Mouse (Mus musculus) forebrain, embryonic 12.5 days (tissue): ENCODE data around the gene Treml4. TPM values are rescaled to one million over a fixed set of nuclear protein-coding genes. Genes with fewer than 3 reads are reported as not detected.

Experiments
- ATAC-seq: fragments of 200-750 bp; cut with Nextera tagmentation; 2 replicates; pipeline ENCODE4 v1.8.0; 2017; ENCODE audit warnings: moderate TSS enrichment; ENCODE audit not compliant: low FRiP score
- H3K27ac ChIP-seq: fragments of 300-500 bp; sonication (generic); 2 replicates; pipeline ENCODE4 v1.5.1; 2016; ENCODE audit warnings: mild to moderate bottlenecking
- H3K27me3 ChIP-seq: fragments of 300-500 bp; sonication (generic); 2 replicates; pipeline ENCODE4 v1.6.1; 2016; ENCODE audit warnings: mild to moderate bottlenecking
- H3K36me3 ChIP-seq: fragments of 300-500 bp; sonication (generic); replicated peaks from 2 replicates; pipeline ENCODE4 v1.6.1; 2016; ENCODE audit warnings: mild to moderate bottlenecking
- H3K4me1 ChIP-seq: fragments of 300-500 bp; sonication (generic); 2 replicates; pipeline ENCODE4 v1.6.1; 2016
- H3K4me2 ChIP-seq: fragments of 300-500 bp; sonication (generic); 2 replicates; pipeline ENCODE4 v1.6.1; 2016; ENCODE audit warnings: mild to moderate bottlenecking, moderate library complexity
- H3K4me3 ChIP-seq: fragments of 300-500 bp; sonication (generic); replicated peaks from 2 replicates; pipeline ENCODE4 v1.5.1; 2016; ENCODE audit warnings: mild to moderate bottlenecking
- H3K9ac ChIP-seq: fragments of 300-500 bp; sonication (generic); 2 replicates; pipeline ENCODE4 v1.6.1; 2016; ENCODE audit warnings: mild to moderate bottlenecking
- H3K9me3 ChIP-seq: fragments of 300-500 bp; sonication (generic); 2 replicates; pipeline ENCODE4 v1.6.1; 2016
- whole genome bisulfite sequencing: fragments of 180-500 bp; shearing (Covaris S2); methylation state at CpG from one replicate; pipeline ENCODE4 v1.1.7; 2016; 5-methylcytosine and 5-hydroxymethylcytosine counted together
- polyA plus RNA-seq: library from polyadenylated mRNA; unstranded; fragments of >200 nt; fragmentation: Nextera tagmentation; extraction: Ambion mirVana; gene quantifications from 2 replicates; pipeline ENCODE4 v1.2.1, GENCODE M21; 2016

The Treml4 gene
- polyA plus RNA-seq, 1 experiment from 2014 or later: 0.41 TPM

DNA sequence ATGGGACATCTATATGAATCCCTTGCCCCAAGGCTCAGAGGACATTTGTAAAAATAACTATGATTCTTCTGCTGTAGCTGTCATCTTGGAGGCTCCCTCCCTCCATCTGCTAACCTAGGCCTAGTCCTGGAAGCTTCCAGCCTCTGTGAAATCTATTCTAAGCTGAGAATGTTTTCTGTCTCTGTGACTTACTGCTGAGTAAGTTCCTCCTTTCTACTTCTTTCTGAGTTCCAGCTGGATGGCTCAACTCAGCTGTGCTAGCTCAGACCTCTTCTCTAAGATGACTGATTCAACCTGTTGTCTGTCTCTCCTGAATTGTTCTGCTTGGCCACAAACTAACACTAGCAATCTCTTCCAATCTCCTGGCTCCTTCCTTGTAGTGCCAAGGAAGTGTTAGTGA, 14.3 kb downstream of the Treml4 start:
- Histone ChIP-seq H3K4me1 (peaks cover 11% of the 10 kb centered on the region), H3K4me3 (no peak overlapping the region), H3K9ac (no peak overlapping the region), H3K36me3 (no peaks in the 10 kb centered on the region), H3K4me2 (no peak overlapping the region), H3K27ac (no peak overlapping the region), H3K27me3 (no peaks in the 10 kb centered on the region), H3K9me3 (no peaks in the 10 kb centered on the region)
- no peak for ATAC-seq

- Histone ChIP-seq H3K27ac (no peak overlapping the region), H3K9me3 (no peaks in the 10 kb centered on the region), H3K4me3 (no peak overlapping the region), H3K4me1 (peaks cover 11% of the 10 kb centered on the region), H3K36me3 (no peaks in the 10 kb centered on the region), H3K27me3 (no peaks in the 10 kb centered on the region), H3K9ac (no peak overlapping the region), H3K4me2 (no peak overlapping the region)
- ATAC-seq: no peak
- WGBS: 91% methylated on average over 4 of the region's 4 CpGs
These were observed 14.9 kb downstream of the Treml4 start for GRCm38 (mm10) chr17:48279002-48279401.

GRCm38 (mm10) chr17:48280943-48281738, 17.0 kb downstream of the Treml4 start:
- H3K36me3 ChIP-seq: no peaks in the 10 kb centered on the region

DNA sequence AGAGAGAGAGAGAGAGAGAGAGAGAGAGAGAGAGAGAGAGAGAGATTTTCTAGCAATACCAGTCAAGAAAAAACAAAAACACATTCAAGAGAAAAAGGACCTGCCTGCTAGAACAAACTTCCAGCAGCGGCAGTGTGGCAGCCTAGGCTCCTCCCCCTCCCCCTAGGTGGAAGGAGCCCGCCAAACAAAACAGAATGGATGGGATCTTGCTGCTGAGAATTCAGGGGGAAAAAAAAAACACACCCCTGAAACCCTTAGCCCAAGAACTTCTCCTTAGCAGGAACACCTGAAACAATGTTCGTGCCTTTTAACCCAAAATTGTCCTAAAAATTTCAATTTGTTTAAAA, 17.6 kb downstream of the Treml4 start:
- Histone ChIP-seq H3K9ac (peak overlapping the region; percentile 54), H3K4me3 (peak overlapping the region; percentile 32), H3K27me3 (no peaks in the 10 kb centered on the region), H3K4me1 (peaks cover 11% of the 10 kb centered on the region), H3K27ac (peak overlapping the region; percentile 61; the same call in 1 of the 2 replicates), H3K36me3 (no peaks in the 10 kb centered on the region), H3K9me3 (no peaks in the 10 kb centered on the region), H3K4me2 (peak overlapping the region; percentile 56)
- ATAC-seq: peak; percentile 61
- WGBS: 1% methylated on average over 3 of the region's 3 CpGs

More at GRCm38 (mm10) chr17:48280943-48281738, 17.0 kb downstream of the Treml4 start:
- ATAC-seq: peak; percentile 64
- peak overlapping the region; percentile 61 for H3K27ac ChIP-seq
- H3K4me3 ChIP-seq: peak overlapping the region; percentile 32
- WGBS: 26% methylated on average over 18 of the region's 18 CpGs
- no peaks in the 10 kb centered on the region for H3K27me3 ChIP-seq
- peak overlapping the region; percentile 54 for H3K9ac ChIP-seq
- H3K4me2 ChIP-seq: peak overlapping the region; percentile 56
- no peaks in the 10 kb centered on the region for H3K9me3 ChIP-seq
- peaks cover 11% of the 10 kb centered on the region for H3K4me1 ChIP-seq

DNA sequence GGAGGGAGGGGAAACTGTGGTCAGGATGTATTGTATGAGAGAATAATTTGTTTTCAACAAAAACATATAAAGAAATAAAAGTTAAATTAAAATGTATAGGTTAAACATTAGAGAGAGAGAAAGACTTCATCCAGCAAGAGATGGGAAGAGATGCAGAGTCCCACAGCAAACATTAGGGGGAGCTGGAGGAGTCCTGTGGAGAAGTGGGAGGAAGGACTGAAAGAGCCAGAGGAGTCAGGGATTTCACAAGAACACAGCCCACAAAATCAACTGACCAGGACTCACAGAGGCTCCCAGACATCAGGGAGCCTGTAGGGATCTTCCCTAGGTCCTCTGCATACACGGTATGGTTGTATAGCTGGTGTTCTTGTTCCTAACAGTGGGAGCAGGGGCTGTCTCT, 22.7 kb downstream of the Treml4 start:
- Histone ChIP-seq H3K4me2 (no peak overlapping the region), H3K9ac (no peak overlapping the region), H3K27ac (no peak overlapping the region), H3K36me3 (no peaks in the 10 kb centered on the region), H3K4me3 (no peak overlapping the region), H3K4me1 (peaks cover 4% of the 10 kb centered on the region), H3K9me3 (no peaks in the 10 kb centered on the region), H3K27me3 (no peaks in the 10 kb centered on the region)
- WGBS: 75% methylated on average over 1 of the region's 1 CpGs
- no peak for ATAC-seq

- Histone ChIP-seq H3K4me1 (peaks cover 3% of the 10 kb centered on the region), H3K36me3 (no peaks in the 10 kb centered on the region), H3K4me2 (no peak overlapping the region), H3K9ac (no peak overlapping the region), H3K9me3 (no peaks in the 10 kb centered on the region), H3K27me3 (no peaks in the 10 kb centered on the region), H3K27ac (no peak overlapping the region), H3K4me3 (no peak overlapping the region)
- 56% methylated on average over 2 of the region's 2 CpGs for WGBS
- ATAC-seq: no peak
These were observed 23.2 kb downstream of the Treml4 start for GRCm38 (mm10) chr17:48287276-48287675.

GRCm38 (mm10) chr17:48293500-48294194, 29.6 kb downstream of the Treml4 start:
- H3K9me3 ChIP-seq: no peaks in the 10 kb centered on the region
- H3K4me2 ChIP-seq: no peak overlapping the region
- 84% methylated on average over 5 of the region's 5 CpGs for WGBS
- H3K27ac ChIP-seq: no peak overlapping the region
- H3K36me3 ChIP-seq: no peaks in the 10 kb centered on the region
- no peaks in the 10 kb centered on the region for H3K4me1 ChIP-seq
- no peak for ATAC-seq
- no peak overlapping the region for H3K9ac ChIP-seq
- 0 out of 2 replicates have a peak, but pooled peaks cover 6% of the 10 kb centered on the region for H3K27me3 ChIP-seq
- H3K4me3 ChIP-seq: no peak overlapping the region

- H3K9ac ChIP-seq: no peak within 1 kb of the TSS
- 0 out of 2 replicates have a peak, but pooled peaks cover 7% of the 10 kb centered on the region for H3K27me3 ChIP-seq
- H3K36me3 ChIP-seq: no peaks in the 10 kb centered on the region
- H3K9me3 ChIP-seq: no peaks in the 10 kb centered on the region
- no peak for ATAC-seq
- no peak within 1 kb of the TSS for H3K4me3 ChIP-seq
- H3K4me2 ChIP-seq: no peak within 1 kb of the TSS
- no peaks in the 10 kb centered on the region for H3K4me1 ChIP-seq
- 35% methylated on average over 3 of the region's 4 CpGs for WGBS
- H3K27ac ChIP-seq: no peak within 1 kb of the TSS
These were observed 35.1 kb downstream of the Treml4 start, which contains the start of gene Treml2 for GRCm38 (mm10) chr17:48299203-48299602. Gene Treml2, plus strand, starts transcription at chr17:48299498.

- Histone ChIP-seq H3K27ac (no peak overlapping the region), H3K36me3 (no peaks in the 10 kb centered on the region), H3K4me2 (no peak overlapping the region), H3K27me3 (0 out of 2 replicates have a peak, but pooled peaks cover 7% of the 10 kb centered on the region), H3K9me3 (no peaks in the 10 kb centered on the region), H3K9ac (no peak overlapping the region), H3K4me3 (no peak overlapping the region), H3K4me1 (no peaks in the 10 kb centered on the region)
- ATAC-seq: no peak
- 51% methylated on average over 7 of the region's 7 CpGs for WGBS
These were observed 35.7 kb downstream of the Treml4 start for GRCm38 (mm10) chr17:48299756-48300155.

- no peak overlapping the region for H3K9ac ChIP-seq
- no peaks in the 10 kb centered on the region for H3K9me3 ChIP-seq
- H3K27ac ChIP-seq: no peak overlapping the region
- ATAC-seq: no peak
- no peak overlapping the region for H3K4me3 ChIP-seq
- no peaks in the 10 kb centered on the region for H3K36me3 ChIP-seq
- H3K4me2 ChIP-seq: no peak overlapping the region
- H3K27me3 ChIP-seq: 0 out of 2 replicates have a peak, but pooled peaks cover 7% of the 10 kb centered on the region
- WGBS: 74% methylated on average over 7 of the region's 7 CpGs
- no peaks in the 10 kb centered on the region for H3K4me1 ChIP-seq
These were observed 36.1 kb downstream of the Treml4 start for GRCm38 (mm10) chr17:48300199-48300598.

- Histone ChIP-seq H3K27me3 (0 out of 2 replicates have a peak, but pooled peaks cover 7% of the 10 kb centered on the region), H3K4me1 (no peaks in the 10 kb centered on the region), H3K27ac (no peak overlapping the region), H3K4me3 (no peak overlapping the region), H3K4me2 (no peak overlapping the region), H3K9ac (no peak overlapping the region), H3K36me3 (no peaks in the 10 kb centered on the region), H3K9me3 (no peaks in the 10 kb centered on the region)
- no peak for ATAC-seq
- WGBS: 82% methylated on average over 9 of the region's 9 CpGs
These were observed 36.8 kb downstream of the Treml4 start for GRCm38 (mm10) chr17:48300861-48301260.

GRCm38 (mm10) chr17:48301792-48302191, 37.7 kb downstream of the Treml4 start:
- ATAC-seq: no peak
- H3K36me3 ChIP-seq: no peaks in the 10 kb centered on the region
- H3K4me1 ChIP-seq: no peaks in the 10 kb centered on the region
- H3K4me2 ChIP-seq: no peak overlapping the region
- no peaks in the 10 kb centered on the region for H3K9me3 ChIP-seq
- no peak overlapping the region for H3K27ac ChIP-seq
- 94% methylated on average over 5 of the region's 5 CpGs for WGBS
- 0 out of 2 replicates have a peak, but pooled peaks cover 7% of the 10 kb centered on the region for H3K27me3 ChIP-seq
- no peak overlapping the region for H3K9ac ChIP-seq
- no peak overlapping the region for H3K4me3 ChIP-seq
